In the genomic region with DNA sequence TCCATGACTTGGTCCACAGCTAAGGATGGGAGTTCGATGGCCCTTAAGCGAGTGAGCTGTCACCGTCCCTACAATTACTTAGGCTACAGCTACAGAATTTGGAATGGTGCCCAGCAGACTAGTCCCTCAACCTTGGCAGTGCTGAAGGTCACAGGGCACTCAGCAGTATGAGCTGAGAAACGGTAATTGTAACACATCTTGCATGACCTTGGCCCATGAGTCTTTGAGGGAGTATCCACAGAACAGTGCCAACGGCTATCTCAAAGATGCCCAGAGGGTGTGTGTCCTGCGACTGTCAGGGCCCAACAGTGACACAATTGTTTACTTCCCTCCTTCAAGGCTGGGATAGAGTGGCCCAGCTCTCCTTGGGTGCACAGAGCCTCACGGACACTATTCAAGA, we compare ENCODE assay signal across 16 mouse cellular contexts.
DNase-seq lines count a peak whose midpoint lies in the region; ATAC-seq and TF ChIP-seq lines count a peak whose summit lies in the region.
"Had no signal": no experiment of that assay in that cellular context is flagged by ENCODE, and none has a peak within 500 bp of the region (broad histone marks: within the 10 kb centered on the region; RNA-seq: fewer than 3 reads in every experiment).

No protein-coding gene starts in this region.

- H3K9me3 ChIP-seq in heart, embryonic 10.5 days = no peaks in the 10 kb centered on the region
- no peaks in the 10 kb centered on the region for H3K9me3 ChIP-seq in embryonic facial prominence, embryonic 13.5 days
- H3K9me3 ChIP-seq in forebrain, postnatal 0 days (ENCODE audit: low read length) = no peaks in the 10 kb centered on the region
- H3K9me3 ChIP-seq: forebrain, embryonic 12.5 days; limb, embryonic 15.5 days had no signal

- 0 out of 2 replicates have a peak overlapping the region, but pooled peaks have one; percentile 29 for H3K27ac ChIP-seq in heart, embryonic 10.5 days
- H3K27ac ChIP-seq in kidney, adult 2 months (ENCODE audit: insufficient read depth, low read depth, low read length) = no peak overlapping the region
- H3K27ac ChIP-seq in embryonic facial prominence, embryonic 13.5 days = no peak overlapping the region
- no peak overlapping the region for H3K27ac ChIP-seq in forebrain, postnatal 0 days (ENCODE audit: low read depth, low read length)

- H3K27me3 ChIP-seq in heart, embryonic 10.5 days (ENCODE audit: insufficient read depth, poor library complexity, severe bottlenecking) = peaks cover 19% of the 10 kb centered on the region
- no peaks in the 10 kb centered on the region for H3K27me3 ChIP-seq in kidney, adult 2 months (replicated peaks; ENCODE audit: control insufficient read depth, insufficient read depth, low read length)
- no peaks in the 10 kb centered on the region for H3K27me3 ChIP-seq in embryonic facial prominence, embryonic 13.5 days
- H3K27me3 ChIP-seq in forebrain, postnatal 0 days (ENCODE audit: insufficient read depth, low read length) = no peaks in the 10 kb centered on the region
- H3K27me3 ChIP-seq: forebrain, embryonic 12.5 days; limb, embryonic 15.5 days had no signal

- H3K4me1 ChIP-seq in heart, embryonic 10.5 days = peaks cover 34% of the 10 kb centered on the region
- H3K4me1 ChIP-seq in kidney, adult 2 months (ENCODE audit: control insufficient read depth, insufficient read depth, low read length) = no peaks in the 10 kb centered on the region
- 0 out of 2 replicates have a peak, but pooled peaks cover 3% of the 10 kb centered on the region for H3K4me1 ChIP-seq in embryonic facial prominence, embryonic 13.5 days
- H3K4me1 ChIP-seq in forebrain, postnatal 0 days (ENCODE audit: insufficient read depth) = 0 out of 2 replicates have a peak, but pooled peaks cover 6% of the 10 kb centered on the region

- no peak for TF ChIP-seq POLR2A in kidney, adult 2 months (IDR thresholded peaks at IDR 0.05; ENCODE audit: low read depth, low read length)

- H3K4me2 ChIP-seq in embryonic facial prominence, embryonic 13.5 days = no peak overlapping the region
- H3K4me2 ChIP-seq in forebrain, postnatal 0 days (ENCODE audit: low read depth) = no peak overlapping the region
- H3K4me2 ChIP-seq: forebrain, embryonic 12.5 days; limb, embryonic 15.5 days had no signal

- 0 out of 2 replicates have a peak, but pooled peaks have one; percentile 37 for ATAC-seq in embryonic facial prominence, embryonic 13.5 days (ENCODE audit: insufficient number of reproducible peaks, insufficient read depth, low FRiP score, low TSS enrichment, low read depth)
- no peak for ATAC-seq in forebrain, postnatal 0 days

- H3K4me3 ChIP-seq in heart, embryonic 10.5 days = no peak overlapping the region
- no peak overlapping the region for H3K4me3 ChIP-seq in kidney, adult 2 months (ENCODE audit: insufficient read depth, low read depth, low read length)
- no peak overlapping the region for H3K4me3 ChIP-seq in embryonic facial prominence, embryonic 13.5 days
- H3K4me3 ChIP-seq in forebrain, postnatal 0 days (ENCODE audit: low read depth, low read length) = no peak overlapping the region
- H3K4me3 ChIP-seq: forebrain, embryonic 12.5 days; limb, embryonic 15.5 days; myocyte had no signal

- H3K36me3 ChIP-seq in heart, embryonic 10.5 days = no peaks in the 10 kb centered on the region
- no peaks in the 10 kb centered on the region for H3K36me3 ChIP-seq in kidney, adult 2 months (ENCODE audit: control insufficient read depth, insufficient read depth, low read length)
- H3K36me3 ChIP-seq in embryonic facial prominence, embryonic 13.5 days = no peaks in the 10 kb centered on the region
- H3K36me3 ChIP-seq in forebrain, postnatal 0 days (ENCODE audit: insufficient read depth) = no peaks in the 10 kb centered on the region
- H3K36me3 ChIP-seq: forebrain, embryonic 12.5 days; limb, embryonic 15.5 days had no signal

- DNase-seq in heart, embryonic 10.5 days (ENCODE audit: low spot score) = no peak
- no peak for DNase-seq in heart, adult 9 months (ENCODE audit: low spot score in 2 of 2)
- peak; percentile 3 for DNase-seq in kidney, adult 2 months
- no peak for DNase-seq in kidney, adult 8-10 months
- peak; percentile 75 to 93 for DNase-seq in adrenal gland, adult (ENCODE audit: inconsistent age in 2 of 2, low spot score in 1 of 2)
- no peak for DNase-seq in Muller cell, postnatal 12 days (ENCODE audit: inconsistent ontology term)
- no peak for DNase-seq in forebrain, postnatal 0 days
- DNase-seq: cerebellum, adult 9-10 months; gastrocnemius, postnatal 36 days; kidney, postnatal 4 days; midbrain, embryonic 14.5 days; spleen, adult 18-20 months had no signal

- 61% methylated on average over 7 of the region's 7 CpGs for WGBS in heart, embryonic 10.5 days
- WGBS in kidney, adult 2 months = 67% methylated on average over 7 of the region's 7 CpGs
- 82% methylated on average over 7 of the region's 7 CpGs for WGBS in embryonic facial prominence, embryonic 13.5 days
- 81% methylated on average over 7 of the region's 7 CpGs for WGBS in forebrain, postnatal 0 days

- no peak for TF ChIP-seq CTCF in kidney, adult 2 months (conservative IDR thresholded peaks at IDR 0.05; ENCODE audit: insufficient read depth, insufficient read length, low read depth, low read length)
- no peak for TF ChIP-seq CTCF in forebrain, postnatal 0 days (IDR thresholded peaks at IDR 0.05; ENCODE audit: low read depth)

- H3K9ac ChIP-seq in embryonic facial prominence, embryonic 13.5 days = no peak overlapping the region
- no peak overlapping the region for H3K9ac ChIP-seq in forebrain, postnatal 0 days
- H3K9ac ChIP-seq: forebrain, embryonic 12.5 days; limb, embryonic 15.5 days had no signal

Comparison
In these comparisons a context has a peak if more than half of its experiments do, and no peak if none do; other contexts are left out.
1. DNase-seq: peak in kidney, adult 2 months (single experiment) and adrenal gland, adult (2 of 2); none in heart, embryonic 10.5 days (single experiment), heart, adult 9 months (0 of 2), kidney, adult 8-10 months (0 of 2), Muller cell, postnatal 12 days (single experiment) and forebrain, postnatal 0 days (single experiment).